Mouse (Mus musculus): ENCODE data around the gene Dmrtc1b.
"Not testable (repeated sequence)": the region's sequence is repeated elsewhere in the genome, so short reads cannot be mapped to it uniquely, and the experiment has no call there.

The Dmrtc1b gene

GRCm38 (mm10) chrX:102707535-102707934, at the start of gene Dmrtc1b, which contains the start of gene Gm9112:
Gene Dmrtc1b, plus strand, starts transcription at chrX:102707865.
Gene Gm9112, minus strand, starts transcription at chrX:102707635.
- DNase-seq (ENCODE audit: low read depth, low spot score), result not testable (repeated sequence)

GRCm38 (mm10) chrX:102660712-102661111, 47.0 kb upstream of the Dmrtc1b start:
- DNase-seq (ENCODE audit: low read depth, low spot score), result peak; percentile 48

GRCm38 (mm10) chrX:102666641-102667040, 41.0 kb upstream of the Dmrtc1b start:
- no peak for DNase-seq (ENCODE audit: low read depth, low spot score)

GRCm38 (mm10) chrX:102684706-102685105, 23.0 kb upstream of the Dmrtc1b start:
- not testable (repeated sequence) for DNase-seq (ENCODE audit: low read depth, low spot score)

GRCm38 (mm10) chrX:102686872-102687271, 20.8 kb upstream of the Dmrtc1b start, which contains the start of gene Gm3880:
Gene Gm3880, minus strand, starts transcription at chrX:102686972.
- not testable (repeated sequence) for DNase-seq (ENCODE audit: low read depth, low spot score)

- peak; percentile 13 for DNase-seq (ENCODE audit: low read depth, low spot score)
These were observed 18.4 kb upstream of the Dmrtc1b start for GRCm38 (mm10) chrX:102689252-102689651.

- DNase-seq (ENCODE audit: low read depth, low spot score), result not testable (repeated sequence)
These were observed 7.0 kb upstream of the Dmrtc1b start for GRCm38 (mm10) chrX:102700636-102701035.

- not testable (repeated sequence) for DNase-seq (ENCODE audit: low read depth, low spot score)
These were observed 16.6 kb downstream of the Dmrtc1b start for GRCm38 (mm10) chrX:102724226-102724625.
